Mouse (Mus musculus) retina, postnatal 1 day (tissue): ENCODE results near the gene Ccdc183.

Experiments used
- DNase-seq: peaks from one replicate; pipeline ENCODE4 v3.0.0-alpha.2; 2012

Ccdc183 gene

DNA sequence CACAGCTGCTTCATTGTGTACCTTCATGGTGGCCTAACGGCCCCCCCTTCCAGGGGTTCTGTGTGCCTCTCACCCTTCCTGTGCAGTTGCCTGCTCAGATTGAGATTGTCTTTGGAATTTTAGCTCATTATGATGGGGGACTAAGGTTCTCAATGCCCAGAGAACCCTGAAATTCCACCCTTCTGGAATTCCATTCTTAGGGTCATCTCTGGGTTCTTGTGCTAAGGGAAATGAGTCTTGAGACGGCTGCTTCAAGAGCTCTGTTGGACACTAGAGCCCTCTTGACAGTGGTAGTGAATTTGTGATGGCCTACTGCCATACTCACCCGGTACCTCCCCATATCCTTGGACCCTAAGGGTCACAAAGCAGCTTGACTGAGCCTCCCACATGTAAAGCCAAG is at the start of gene Ccdc183:
TSS of gene Ccdc183 (minus strand) at position 101 of the 400 bp plus-strand sequence.
- no peak for DNase-seq

DNA sequence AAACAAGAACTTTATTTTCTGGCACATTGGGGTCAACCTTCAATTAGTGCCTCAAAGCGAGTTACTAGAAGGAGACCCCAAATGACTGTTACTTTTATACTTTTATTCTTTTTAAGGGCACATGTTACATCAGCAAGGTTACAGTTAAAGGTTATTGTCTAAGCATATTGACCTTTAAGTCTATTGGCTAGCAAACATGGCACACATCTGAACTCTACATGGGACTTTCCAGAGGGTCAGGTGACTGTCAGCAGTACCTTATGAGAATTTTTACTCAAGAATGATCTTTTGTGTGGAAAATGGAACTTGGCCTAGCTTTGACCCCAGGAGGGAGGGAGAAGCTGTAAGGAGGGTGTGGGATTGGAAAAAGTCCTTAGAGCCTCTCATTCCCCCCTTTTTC is 49.0 kb upstream of the Ccdc183 start:
- DNase-seq, result no peak

DNA sequence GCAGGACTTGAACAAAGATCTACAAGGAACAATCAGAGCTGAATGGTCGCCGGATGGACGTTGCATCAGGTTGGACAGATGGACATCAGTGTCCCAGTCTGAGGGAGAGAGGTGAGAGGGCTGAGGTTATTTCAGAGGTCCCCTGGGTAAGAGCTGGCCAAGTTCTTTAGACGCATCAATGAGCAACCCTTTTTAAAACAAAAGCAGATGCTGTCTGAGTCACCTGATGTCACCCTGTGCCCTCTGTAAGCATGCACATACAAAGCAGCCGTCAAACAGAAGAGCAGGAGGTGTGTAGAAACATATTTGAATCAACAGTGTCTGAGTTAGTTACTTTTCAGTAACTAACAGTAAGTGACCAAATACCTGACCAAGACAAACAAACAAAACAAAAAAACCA is 46.6 kb upstream of the Ccdc183 start:
- no peak for DNase-seq

DNA sequence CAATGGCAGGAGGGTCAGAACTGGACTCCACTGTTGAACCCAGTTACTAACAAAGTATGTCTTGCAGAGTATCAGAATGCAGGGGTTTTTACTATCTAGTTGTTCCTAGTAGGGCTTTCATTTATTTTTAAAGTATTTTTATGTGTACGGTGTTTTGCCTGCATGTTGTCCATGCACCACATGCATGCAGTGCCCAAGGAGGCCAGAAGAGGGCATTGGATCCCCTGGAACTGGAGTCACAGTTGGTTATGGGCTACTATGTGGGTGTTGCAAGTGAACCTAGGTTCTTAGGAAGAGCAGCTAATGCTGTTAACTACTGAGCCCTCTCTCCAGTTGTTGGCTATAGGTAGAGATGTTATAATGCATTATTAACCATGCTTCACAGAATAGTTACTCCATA is 46.0 kb upstream of the Ccdc183 start:
- peak; percentile 41 for DNase-seq

DNA sequence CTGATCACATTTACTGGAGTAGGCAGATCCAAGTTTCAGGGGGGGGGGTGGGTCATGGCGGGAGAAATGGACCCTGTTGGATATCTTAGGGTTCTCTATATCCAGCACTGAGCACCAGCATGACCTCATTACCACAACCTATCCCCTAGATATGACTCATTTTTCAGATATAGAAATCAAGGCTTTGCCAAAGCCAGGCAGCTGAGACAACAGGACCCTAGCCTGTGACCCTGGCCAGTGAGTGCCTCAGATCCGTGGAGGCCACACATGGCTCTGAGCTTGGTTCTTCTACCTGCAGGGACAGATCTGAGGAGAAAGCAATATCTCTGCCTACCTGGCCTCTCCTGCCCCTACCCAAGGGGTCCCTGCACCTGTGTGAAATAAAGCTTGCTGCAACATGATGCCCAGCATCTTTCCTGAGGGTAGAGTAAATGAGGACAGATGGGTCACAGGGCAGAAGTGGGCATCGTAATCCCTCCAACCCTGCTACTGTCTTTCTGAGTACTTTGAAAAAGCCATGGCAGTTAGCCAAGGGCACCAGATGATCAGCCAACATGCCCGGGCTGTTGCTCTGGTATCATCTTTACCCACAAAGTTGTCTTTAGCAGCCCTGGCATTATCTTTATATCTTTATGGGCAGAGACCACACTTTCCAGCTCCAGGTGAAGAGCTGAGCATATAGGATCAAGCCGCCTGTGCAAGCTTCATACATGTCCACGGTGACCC is 43.9 kb upstream of the Ccdc183 start:
- DNase-seq, result peak; percentile 9

DNA sequence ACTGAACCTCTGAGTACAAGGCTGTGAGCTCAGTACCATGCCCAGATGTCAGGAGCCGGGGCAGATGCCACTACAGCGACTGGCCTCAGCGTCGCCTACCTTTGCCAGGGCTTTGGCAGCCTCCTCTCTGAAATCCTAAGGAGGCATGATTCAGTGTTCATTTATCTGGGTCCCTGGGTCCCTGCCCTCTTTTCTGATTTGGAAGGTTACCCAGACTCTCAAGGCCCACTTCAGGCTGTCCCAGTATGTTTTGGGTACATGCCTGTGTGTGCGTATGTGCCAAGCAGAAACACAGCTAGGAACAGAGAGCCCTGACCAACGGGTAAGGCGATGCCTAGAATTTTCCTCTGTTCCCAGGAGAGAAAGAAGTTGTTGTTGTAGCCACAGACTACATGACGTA is 42.8 kb upstream of the Ccdc183 start:
- DNase-seq, result no peak

DNA sequence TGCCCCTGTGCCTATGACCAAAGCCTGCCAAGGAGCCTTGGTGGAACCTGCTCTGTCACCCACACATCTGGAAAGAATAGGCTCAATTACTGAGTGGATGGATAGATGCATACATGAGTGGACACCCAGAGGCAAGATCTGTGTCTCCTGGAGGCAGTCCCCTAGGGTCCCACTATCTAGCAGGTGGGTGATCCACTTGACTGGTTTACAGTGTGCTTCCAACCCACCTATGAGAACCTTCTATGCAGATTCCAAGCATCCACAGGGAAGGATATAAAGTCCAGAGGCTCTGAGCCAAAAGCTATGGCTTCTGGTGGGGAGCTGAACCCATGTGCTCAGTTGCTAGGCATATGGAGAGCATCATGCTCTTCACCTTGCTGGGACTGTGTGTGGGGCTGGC is 40.2 kb upstream of the Ccdc183 start, which contains the start of gene Lcn5:
TSS of gene Lcn5 (plus strand) at position 301 of the 400 bp plus-strand sequence.
- no peak for DNase-seq

DNA sequence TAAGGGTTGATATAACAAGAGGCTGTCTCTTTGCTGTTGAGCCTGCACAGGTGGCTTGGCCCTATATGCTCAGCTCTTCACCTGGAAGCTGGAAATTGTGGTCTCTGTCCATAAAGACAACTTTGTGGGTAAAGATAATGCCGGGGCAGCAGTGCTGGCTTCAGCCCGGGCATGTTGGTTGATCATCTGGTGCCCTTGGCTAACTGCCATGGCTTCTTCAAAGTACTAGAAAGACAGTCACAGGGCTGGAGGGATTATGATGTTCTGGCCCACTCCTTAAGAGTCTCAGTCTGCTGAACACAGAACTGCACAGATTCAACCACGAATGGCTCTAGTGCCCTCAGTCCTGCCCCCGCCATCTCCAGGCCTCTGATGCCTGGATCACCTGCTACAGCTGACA is 39.8 kb upstream of the Ccdc183 start:
- DNase-seq, result no peak

DNA sequence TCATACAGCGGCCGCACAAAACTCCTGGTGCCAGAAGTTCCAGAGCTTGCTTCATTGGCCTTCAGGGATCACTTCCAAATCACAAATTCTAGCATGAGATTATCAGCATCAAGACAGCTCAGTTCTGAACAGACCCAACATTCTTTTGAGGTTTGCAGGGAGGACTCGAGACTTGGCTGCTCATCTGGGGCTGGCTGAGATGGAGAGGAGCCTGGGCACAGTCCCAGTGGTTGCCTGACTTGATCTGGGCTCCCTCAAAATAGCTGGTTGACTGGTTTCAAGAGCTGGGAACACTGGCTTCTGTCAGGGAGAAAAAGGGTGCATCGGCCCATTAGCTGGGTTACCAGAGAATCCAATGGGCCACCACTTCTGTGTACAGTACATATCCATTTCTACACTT is 39.2 kb upstream of the Ccdc183 start:
- DNase-seq, result no peak

DNA sequence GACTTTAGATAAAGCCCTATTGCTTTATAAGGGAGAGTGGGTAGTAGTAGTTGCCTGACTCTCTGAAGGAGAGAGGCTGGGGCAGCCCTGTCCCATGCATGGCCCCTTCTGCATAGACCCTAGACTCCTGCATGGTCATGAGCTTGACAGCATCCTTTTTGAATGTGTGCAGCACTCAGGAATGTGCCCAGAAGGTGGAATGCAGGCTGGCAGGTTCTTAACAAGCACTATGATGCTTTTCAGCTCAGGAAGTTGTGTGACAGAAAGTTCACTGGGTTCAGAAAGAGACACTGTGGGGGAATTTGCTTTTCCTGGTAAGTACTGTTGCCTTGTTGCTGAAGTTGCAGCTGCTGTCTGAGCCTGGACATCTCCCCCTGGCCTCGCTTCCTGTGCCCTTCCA is 37.0 kb upstream of the Ccdc183 start:
- no peak for DNase-seq

DNA sequence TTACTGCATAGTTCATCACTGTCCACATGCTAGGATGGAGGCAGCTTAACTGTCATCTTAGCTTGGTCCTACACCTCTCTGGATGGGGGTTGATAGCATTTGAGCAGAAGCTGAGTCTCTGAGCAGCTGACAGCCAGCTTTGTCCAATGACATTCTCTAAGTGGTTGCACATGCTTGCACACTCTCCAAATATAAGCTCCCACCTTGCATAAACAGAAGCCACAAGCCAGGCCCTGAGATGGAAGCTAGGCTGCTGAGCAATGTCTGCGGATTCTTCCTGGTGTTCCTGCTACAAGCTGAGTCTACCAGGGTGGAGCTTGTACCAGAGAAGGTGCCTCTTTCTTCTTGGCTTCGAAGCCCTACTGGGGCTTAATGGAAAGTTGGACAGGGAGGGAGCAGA is 35.4 kb upstream of the Ccdc183 start, which contains the start of gene Lcn8:
TSS of gene Lcn8 (plus strand) at position 219 of the 400 bp plus-strand sequence.
- no peak for DNase-seq

DNA sequence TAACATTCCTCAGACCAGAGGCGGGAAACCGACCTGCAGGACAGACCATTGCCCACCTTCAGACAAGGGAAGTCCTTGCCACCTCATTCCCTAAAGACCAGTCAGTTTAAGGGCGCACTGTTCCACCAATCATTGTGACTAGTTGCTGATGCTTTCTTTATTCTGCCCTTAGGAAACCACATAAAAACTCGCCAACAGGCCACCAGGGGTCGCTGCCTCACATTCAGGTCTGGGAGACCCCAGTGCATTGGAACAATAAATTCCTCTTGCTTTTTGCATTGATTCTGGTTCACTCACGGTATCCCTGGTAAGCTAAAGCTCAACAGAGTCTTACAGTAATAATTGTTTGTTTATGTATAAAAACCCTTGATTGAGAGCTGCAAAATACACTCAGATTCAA is 22.4 kb upstream of the Ccdc183 start:
- peak; percentile 57 for DNase-seq

DNA sequence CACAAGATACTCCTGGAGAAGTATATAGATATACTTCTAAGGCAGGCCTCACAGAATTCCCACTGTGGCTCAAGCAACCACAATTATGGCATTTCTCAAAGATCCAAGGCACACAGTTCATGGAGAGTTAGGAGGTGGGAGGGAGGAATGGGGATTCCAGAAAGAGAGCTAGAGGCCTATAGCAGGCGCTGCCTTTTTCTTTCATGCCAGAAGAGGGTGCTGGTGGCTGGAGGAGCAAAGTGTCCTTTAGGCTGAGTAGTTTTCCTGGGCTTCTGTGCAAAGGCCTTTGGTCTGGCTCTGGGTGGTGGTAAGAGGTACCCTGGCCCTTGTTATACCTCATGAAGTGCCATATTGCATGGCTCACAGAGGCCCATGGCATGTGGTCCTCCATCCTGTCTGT is 16.6 kb upstream of the Ccdc183 start:
- no peak for DNase-seq

DNA sequence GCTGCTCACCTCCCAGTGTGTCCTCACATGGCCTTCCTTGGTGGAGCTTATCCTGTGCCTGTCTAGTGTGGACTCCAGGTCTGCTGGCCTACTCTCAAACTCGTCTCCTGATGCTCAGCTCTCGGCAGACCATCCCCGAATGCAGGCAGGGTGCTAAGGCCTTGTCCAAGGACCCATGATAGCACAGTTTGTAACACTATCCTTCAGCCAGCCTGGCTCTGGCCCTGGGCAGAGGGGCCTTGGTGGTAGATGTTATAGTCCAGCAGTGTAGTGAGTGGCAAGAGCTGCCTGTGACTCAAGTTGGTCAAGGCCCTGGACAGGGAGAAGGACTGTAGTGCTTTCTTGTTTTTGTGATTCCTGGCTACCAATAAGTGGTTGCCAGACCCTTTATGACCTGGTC is 16.1 kb upstream of the Ccdc183 start:
- no peak for DNase-seq

DNA sequence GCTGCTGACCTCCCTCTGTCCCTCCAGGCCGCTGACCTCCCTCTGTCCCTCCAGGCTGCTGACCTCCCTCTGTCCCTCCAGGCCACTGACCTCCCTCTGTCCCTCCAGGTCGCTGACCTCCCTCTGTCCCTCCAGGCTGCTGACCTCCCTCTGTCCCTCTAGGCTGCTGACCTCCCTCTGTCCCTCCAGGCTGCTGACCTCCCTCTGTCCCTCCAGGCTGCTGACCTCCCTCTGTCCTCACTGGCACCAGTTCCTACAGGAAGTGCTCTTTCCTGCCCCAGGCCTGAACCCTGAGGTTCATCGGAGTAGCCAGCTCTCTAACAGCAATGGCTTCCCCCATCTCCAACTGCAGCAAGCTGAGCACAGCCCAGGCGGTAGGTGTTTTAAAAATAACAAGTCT is 11.3 kb upstream of the Ccdc183 start:
- DNase-seq, result no peak

DNA sequence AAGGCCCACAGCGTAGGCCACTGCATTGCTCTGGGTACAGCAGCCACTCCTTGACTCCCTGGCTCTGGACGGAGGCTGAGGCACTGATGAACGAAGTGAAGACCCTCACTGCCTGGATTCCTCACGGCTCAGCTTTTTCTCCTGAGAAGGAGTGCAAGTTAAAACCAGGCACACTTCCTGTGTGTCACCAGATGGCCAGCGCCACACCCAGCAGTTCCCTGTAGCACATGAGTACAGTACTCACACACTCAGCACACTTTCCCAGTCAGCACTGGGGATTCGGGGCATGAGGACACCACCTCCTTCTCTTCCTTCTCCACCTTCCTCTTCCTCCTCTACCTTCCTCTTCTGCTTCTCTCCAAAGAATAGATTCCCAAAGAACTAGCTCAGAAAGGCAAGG is 10.3 kb upstream of the Ccdc183 start, which contains the start of gene Fcna:
TSS of gene Fcna (minus strand) at position 220 of the 400 bp plus-strand sequence.
- DNase-seq, result no peak

DNA sequence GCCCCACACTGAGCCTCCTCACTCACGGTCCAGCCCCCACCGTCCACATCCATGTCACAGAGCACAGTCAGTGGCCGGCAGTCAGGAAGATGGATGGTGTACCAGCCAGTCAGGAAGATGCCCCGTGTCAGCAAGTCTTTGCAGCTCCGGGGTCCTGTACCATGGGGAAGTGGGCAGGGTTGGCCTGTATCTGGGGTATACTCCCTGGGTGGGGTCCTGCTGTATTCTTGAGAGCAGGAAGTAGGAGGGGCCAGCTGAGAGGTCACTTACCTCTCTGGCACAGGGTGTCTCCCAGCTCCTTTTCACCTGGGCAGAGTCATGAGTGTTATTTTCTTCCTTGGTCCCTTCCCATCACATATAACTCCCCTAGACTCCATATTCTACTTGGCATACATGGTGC is 8.5 kb upstream of the Ccdc183 start:
- DNase-seq, result no peak

DNA sequence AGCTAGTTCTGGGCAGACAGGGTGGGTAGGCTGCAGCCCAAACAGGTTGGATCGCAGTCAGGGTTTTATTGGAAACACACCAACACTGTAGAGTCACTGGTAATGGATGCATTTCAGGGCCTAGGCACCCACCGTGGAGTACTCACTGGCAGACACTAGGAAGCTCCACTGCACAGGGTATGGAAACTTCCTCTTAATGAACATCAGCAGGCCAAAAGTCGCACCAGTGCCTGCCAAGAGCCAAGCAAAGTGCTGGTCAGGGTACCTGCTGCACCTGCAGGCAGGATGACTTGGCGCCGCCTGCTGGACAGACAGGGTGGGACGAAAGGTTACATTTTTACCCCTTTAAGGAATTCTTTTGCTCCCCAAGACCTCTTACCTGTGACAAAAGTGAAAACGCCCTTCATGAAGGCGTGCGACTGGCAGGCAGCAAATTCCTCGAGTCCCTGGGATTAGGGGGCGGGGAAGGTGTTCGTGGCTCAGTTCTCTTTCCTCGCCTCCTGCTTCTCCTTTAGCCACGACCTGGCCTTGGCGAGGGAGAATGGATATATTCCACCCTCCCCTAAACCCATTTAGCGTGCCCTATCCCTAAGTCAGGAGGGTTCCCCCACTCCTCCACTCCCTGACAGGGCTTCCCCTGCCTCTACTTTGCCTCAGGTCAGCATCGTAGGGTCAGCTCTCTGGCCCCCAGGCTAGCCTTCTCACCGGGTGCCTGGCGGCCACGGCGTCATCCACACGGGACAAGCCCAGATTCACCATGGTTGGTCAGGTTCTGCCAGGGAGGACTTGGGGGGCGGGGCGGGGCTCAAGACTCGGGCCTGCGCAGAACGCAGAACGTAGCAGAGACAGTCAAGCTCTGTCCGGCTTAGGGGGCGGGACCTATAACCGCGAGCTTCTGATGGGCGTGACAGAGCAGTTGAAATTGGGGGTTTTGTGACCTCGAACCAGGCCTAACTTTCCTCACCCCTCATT is 4.0 kb upstream of the Ccdc183 start, which contains the start of gene Tmem141:
TSS of gene Tmem141 (minus strand) at position 777 of the 972 bp plus-strand sequence.
- peak; percentile 89 for DNase-seq

DNA sequence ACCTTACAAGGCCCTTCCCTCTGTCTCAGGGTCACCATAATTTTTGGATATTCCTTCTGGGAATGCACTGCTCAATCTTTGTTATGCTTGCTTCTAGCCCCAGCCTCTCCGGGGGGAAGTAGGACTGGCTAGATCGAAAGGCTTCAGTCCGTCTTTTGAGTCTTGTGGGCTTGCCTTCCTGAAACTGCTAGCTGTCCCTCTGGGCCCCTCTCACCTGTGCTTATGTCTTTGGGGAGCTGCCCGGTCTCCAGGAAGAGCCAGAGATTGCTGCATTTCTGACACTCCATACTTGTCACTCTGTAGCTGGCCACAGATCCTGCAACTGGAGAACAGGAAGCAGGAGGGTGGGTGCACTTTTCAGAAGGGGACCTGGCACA is 3.4 kb upstream of the Ccdc183 start:
- no peak for DNase-seq

DNA sequence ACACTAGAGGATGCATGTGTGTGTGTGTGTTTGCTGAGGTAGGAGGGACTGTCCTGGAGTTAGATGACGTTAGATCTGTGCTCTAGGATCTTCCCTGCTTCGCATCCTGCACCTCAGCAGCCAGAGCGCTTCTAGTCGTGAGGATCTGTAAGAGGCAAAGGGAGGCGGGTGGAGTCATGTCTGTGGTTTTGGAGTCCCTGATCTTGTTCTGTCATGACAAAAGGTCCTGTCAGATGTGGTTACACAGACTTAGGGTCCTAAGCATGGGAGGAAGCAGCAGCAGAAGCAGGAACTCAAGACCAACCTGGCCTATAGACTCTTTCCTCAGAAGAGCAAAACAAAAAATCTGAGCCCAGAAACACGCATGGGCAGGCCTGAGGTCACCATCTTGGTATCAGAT is 2.9 kb upstream of the Ccdc183 start:
- no peak for DNase-seq

DNA sequence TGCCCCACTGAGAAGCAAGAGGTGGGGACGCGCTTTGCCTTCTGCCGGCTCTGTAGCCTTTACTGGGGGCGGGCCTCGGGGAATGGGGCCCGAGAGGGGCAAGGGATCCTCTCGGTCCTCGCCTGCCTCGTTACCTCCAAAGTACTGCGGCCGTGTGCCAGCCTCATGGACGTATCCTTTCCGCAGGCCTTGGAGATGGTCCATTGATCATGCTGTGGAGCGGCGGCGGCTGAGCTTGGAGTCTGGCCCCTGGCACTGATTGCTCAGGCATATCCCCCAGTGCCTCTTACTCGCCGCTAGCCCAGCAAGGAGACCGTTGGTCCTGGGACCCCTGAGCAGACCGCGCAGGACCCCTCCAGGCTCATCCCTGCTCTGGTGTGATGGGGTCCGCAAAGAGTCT is 1.1 kb downstream of the Ccdc183 start:
- peak; percentile 5 for DNase-seq

DNA sequence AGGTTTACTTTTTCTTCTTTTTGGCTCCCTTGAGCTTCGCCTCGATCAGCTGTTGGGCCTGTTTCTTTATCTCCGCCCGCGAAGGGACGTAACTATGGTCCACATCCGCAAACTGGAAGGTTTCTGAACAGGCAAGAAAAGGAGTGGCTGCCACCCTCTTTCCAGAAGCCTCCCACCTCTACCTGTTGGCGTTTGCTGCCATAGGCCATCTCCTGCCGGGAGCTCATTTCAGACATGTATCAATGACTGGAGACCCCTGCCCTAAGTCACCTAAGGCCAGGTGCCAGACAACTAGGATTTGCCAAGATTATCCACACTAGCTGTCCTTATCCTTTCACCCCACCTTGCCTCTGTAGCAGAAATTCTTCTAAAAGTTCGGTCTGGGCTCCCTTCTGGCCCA is 8.8 kb downstream of the Ccdc183 start:
- no peak for DNase-seq

DNA sequence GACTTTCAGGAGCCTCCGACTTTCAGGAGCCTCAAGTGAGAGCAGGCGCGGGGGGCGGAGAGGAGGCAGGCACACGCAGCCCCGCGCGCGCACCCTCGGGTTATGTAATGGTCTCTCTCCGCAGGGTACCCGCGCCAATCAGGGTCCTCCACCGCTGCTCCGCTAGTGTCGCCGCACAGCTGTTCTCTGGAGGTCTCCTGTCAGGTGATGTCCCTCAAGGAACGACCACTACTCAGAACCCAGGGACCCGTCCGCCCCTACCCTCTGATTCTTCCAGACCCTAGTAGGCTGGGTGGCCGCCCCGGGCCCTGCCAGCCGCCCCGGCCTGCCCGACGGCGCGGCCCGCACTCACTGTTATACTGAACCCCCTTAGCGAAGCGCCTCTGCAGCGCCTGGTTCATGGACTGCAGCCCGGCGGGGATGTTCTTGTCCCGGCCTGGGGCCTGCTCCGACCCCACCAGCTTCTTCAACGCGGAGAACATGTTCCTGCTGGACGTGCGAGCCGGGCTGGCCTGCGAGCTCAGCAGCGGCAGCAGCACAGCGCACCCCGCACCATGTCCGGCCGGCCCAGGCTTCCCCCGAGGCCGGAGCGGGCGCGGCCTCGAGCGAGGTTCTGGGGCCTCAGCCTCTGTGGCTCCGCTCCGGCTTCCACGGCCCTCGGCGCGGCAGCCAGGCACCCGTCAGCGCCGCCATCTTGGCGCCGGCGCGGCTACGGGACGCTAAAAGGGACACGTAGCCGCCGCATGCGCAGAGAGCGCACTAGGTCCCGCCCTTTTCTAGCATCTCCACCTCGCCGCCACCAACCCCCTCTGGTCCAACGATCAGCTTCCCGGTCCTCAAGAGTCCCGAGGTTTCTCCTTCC is 9.5 kb downstream of the Ccdc183 start, which contains the start of gene Rabl6:
TSS of gene Rabl6 (minus strand) at position 761 of the 862 bp plus-strand sequence.
- peak; percentile 93 for DNase-seq
